Mouse (Mus musculus): ENCODE data around the gene Mrvi1.

GRCm38 (mm10) chr7:110833024-110833423 lies 149.2 kb downstream of the Mrvi1 start:
- TF ChIP-seq POLR2A (IDR thresholded peaks at IDR 0.05; ENCODE audit: borderline replicate concordance, extremely low read depth, insufficient read depth, insufficient read length, poor library complexity, severe bottlenecking) (no peak), CTCF (IDR thresholded peaks at IDR 0.05; ENCODE audit: borderline replicate concordance, extremely low read depth, insufficient read depth, insufficient read length) (no peak)

All from brain, embryonic 14.5 days (tissue).